Mouse (Mus musculus) c-Kit-positive CD71-positive TER-119-negative erythroid progenitor cells, embryonic 14.5 days (primary cell): ENCODE results near the gene CN725425.

Source experiments
- DNase-seq: peaks from one replicate; pipeline ENCODE4 v3.0.0-alpha.2; 2013; ENCODE audit warnings: low read depth

CN725425 gene

DNA sequence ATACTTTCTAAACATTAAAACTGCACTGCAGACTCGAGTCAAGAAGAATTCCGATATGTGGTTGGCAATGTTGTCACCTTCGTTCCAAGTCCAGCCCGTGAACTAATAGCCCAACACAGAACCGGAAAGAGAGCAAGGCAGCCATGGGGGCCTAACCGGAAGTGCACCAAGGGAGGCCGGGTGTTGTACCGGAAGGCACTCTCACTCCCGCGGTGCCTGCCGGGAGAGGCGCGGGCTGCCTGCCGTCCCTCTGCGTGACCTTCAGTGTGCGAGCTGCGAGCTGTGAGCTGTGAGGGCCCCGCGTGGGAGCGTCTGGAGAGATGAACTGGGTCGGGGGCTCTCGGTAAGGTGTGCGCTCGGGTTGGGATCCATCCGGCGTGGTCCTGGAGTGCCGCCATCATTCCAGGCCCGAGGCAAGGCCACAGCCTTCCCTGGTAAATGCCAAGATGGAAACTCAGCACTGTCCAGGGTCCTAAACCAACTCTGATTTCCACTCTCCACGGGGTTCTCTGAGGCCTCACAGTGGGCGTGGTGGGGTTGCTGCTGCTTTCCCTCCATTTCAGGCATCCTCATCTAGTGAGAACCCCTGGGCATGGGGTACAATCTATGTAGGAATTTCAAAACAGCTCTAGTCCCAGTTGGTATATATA, at the start of gene CN725425:
CN725425 (plus strand) TSS at position 239 of the 650 bp plus-strand sequence.
- no peak for DNase-seq

DNA sequence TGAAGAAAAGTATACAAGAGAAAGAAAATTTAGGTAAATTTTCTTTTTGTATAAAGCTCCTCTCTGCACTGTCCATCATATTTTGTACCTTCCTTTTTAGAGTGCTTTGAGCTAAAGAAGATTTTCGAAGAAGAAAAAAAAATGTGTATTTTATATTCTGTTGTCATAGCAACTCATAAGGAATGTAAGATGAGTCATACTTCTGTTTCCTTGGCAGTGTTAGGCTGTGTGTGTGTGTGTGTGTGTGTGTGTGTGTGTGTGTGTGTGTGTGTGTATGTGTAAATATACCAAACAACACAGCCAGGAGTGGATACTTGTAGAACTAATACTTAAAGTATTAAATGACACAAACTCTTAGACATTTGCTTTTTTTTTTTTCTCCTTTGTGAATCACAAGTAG, 46.7 kb upstream of the CN725425 start:
- DNase-seq, result no peak

DNA sequence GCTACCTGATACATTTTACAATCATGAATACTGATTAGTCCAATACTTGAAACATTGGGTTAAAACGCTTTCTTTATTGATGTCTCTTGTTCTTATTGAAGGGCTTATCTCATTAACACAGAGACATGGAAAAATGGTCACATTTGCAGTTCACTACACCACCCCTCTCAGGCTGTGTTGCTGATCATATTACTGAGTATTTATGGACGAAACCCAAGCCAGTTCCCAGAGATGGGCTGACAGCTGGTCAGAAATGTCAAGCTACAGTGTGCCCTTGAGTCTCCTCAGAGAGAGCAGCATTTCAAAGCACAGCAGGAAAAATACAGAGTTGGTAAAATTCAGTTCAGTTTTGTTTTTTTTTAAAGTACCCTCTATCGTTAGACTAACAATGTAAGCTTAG, 46.0 kb upstream of the CN725425 start:
- DNase-seq, result no peak

DNA sequence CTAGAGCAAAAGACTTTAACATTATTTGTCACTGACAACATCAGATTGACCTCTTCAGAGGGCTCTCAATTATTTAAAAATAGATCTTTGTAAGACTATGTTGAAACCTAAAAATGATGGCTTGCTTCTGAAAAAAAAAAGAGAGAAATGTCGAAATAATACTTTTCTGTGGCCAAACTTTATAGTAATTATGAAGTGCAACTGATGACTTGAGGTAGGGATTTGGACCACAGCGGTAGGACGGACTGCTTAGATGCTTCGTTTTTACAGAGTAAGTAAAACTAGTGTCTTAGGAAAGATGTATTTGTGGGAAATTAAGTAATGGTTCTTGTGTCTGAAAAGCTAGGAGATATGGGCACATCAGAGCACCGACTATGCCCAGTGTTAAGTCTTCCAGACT, 38.1 kb upstream of the CN725425 start:
- DNase-seq, result no peak

DNA sequence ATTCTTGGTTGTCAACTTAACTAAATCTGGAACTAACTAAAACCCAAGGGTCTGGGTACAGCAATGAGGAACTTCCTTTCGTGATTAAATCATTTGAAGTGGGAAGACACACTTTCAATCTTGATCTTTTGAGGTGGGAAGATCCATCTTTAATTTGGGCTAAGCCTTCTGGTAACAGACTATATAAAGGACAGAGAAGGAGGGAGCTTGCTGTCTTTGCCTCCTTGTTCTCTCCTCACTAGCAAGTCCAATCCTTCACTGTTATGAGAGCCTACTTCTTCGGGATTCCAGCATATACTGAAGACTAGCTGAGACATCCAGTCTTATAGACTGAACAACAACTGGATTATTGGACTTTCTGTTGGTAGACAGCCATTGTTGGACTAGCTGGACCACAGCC, 35.8 kb upstream of the CN725425 start:
- no peak for DNase-seq

DNA sequence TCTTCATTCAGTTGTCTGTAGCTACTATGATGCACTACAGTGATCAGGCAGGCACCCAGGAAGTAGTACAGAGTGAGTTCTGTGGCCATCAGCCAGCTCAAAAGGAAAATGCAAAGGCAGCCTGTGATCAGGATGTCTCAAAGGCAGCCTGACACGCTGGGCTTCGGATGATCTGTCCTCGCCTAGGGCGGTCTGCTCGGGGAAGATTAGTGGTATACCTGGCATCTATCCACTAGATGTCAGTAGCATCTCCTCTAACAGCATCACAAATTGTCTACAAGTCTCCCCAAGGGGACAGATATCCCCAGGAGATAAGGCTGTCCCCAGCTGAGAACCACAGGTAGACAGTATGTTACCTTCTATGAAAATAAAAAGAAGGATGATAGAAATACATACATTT, 34.3 kb upstream of the CN725425 start:
- peak; percentile 6 for DNase-seq

DNA sequence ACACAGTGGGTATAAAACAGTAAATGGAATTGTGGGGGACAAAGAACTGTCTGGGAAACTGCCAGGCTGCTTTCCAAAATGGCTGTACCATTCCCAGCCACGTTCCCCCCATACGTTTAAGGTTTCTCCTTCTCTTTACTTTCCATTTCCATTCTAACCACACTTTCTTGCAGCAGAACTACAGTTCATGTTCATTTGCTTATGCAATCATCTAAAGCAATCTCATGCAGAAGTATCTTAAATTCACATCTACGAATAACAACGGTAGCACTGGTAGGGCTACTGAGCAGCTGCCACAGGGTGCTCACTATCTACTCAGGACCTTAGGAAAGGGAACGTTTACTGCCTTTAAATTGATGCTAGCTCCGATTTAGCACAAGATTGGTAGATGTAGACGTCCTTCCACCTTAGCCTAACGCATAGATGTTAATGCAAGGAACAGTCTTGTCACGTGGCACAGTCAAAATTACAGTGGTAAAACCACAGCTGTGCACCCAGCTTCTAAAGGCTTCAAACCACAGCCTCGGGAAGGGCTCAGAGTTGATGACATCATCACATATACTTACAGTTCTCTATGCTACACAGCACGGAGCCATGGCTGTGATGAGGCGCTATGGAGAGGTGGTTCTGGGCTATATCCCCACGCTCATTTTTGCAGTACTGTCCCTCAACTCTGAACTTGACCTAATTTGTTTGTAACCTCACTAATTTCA, 31.3 kb upstream of the CN725425 start:
- DNase-seq, result no peak

DNA sequence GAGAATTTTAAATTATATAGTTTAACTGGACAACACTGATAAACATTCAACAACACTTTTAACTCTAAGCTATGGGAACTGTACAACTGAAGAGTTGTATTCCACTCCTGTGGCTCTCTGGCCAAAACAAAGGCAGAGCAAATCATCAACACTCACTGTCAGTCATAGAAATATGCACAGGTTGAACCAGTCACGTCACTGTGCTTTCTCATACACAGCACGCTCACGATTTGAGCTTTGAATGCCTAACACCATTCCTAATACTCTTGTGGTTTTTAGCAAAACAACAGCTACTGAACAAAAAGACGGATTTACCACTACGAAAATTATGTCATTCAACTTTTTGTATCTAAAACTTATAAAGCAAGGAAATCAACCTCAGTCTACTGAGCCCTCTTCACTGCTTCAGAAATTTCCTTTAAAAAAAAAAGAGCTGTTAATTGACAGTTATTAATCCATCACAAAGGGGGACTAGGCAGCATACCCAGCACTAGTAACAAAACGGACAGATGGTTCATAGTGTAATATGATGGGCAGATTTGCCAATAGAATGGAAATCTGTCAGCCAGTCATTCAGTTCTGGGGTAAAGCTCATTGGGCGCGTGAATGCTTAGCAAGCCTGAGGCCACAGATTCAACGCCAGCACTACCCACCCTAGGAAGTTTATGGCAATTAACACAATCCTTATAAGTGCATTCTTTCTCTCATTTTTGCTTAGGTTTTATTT, 28.5 kb upstream of the CN725425 start:
- DNase-seq, result no peak

DNA sequence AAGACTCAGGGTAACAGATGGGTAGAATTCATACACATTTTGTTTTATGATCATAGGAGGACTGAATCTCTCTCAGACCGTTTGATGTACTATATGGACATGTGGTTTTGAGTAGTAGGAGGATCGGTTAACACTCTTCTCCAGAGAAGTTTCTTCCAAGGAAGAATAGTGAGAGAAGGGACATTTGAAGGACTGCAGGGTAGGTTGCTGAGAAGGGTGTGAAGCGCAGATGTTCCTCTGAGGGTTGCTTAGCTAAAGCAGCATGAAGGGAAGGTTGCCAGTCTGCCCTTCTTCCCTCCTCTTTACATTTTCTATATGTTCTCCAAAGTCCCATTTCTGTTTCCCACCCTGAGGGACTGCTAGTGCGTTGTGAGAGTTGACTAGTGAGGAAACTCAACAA, 28.0 kb upstream of the CN725425 start:
- no peak for DNase-seq

DNA sequence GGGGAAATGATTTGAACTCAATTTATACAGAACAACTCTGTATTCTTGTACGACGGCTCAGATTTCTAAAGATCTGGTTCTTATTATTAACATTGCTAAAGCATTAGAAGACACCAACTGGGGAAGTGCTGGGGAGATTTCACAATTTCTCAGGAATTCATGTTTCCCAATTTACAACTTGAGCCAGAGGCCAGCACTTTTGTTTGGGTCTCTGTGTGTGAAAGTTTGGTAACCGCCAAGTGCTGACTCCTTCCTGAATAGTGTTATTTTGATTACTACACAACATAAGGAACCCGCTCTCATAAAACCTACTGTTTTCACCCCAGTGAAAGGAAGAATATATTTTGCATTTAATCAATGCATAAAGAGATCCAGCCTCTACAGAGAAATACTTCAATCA, 27.1 kb upstream of the CN725425 start:
- DNase-seq, result no peak

DNA sequence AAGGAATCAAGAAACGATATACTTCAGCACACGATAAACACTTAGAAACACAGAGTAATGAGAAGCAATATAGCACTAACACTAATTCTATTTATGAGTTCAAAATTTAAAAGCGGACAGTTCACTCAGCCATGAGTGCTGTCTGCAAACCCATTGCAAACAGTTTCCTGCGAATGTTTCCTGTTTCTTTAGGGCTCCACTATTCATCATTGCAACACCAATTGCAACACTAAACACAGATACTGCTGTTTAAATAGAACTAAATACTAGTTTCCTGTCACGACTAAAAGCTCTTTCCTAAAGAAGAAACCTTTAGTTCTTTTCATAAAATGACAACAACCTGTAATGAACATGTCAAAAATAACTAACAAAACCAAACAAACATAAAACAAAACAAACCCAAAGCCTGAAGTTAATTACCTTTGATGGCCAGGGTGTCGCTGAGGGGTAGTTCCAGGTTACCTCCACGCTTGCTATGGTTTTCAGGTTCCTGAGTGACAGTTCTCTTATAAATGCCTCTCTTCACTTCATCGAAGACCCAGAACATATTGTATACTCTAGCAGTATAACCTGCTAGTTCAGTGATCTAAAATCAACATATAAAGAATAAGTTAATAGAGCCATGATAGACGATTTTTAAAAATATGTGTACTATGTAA, 20.5 kb upstream of the CN725425 start:
- DNase-seq, result no peak

DNA sequence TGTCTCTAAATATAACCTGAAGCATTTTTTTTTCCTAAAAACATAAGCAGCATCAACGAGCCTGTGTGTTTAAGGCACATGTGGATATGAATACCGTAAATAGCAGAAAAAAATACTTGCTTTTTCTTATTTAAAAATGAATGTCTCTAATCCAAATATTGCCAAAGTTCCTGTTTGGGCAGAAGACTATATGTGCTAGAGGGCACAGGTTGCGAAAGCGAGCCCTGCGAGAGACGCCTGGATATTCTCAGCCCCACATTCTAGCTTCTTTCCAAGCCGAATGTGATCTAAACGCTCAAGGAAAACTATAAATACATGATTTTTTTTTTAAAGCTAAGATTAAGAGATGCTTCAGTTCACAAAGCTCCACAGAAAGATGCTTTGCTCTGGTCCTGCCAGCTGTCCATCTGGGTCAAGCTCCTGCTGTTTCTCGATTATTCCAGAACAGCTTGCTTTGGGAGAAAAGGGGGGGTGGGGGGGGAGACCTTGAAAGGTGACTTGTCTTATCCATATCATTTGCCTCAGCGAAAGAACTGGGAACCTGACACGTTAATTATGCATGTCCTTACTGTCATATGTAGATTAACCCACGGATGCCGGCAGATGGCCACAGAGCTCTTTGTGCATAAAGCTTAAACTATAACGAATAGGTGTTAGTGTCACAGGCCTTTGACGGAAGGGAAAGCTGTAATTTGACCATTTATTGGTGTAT, 19.2 kb upstream of the CN725425 start:
- no peak for DNase-seq

DNA sequence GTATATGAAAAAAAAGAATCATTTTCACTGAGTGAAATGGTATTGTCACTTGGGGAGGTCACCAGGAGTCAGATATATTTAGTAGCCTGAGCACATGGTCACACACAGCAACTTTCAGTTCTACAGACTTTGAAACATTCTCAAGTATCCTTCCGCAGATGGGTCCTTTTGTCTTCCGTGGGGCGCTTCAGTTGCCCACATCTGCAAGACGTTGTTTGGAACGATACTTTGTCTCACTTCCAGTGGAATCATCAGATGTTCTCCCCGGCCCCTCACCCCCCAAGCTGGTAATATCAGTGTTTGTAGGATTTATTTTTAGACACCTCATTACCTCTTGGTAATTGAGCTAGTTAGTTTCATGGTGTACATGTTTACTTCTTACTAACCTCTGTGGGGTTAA, 12.9 kb upstream of the CN725425 start:
- no peak for DNase-seq

DNA sequence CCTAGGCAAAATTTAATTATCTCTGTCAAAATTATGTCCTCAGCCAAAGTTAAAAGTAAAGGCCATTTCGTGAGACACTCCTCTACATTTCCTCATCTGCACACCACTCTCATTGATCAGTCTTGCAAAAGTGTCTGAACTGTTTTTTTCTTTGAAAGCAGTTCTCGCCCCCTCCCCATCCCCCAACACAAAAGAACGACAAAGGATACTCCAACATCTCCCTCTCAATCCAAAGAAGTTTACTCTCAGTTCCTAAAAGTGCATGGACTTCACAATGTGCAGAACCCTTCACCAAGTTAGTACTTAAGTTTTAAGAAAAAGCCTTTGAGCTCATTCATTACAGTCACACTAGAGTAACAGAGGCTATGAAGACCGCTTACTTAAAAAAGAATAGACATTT, 9.3 kb upstream of the CN725425 start:
- DNase-seq, result no peak

DNA sequence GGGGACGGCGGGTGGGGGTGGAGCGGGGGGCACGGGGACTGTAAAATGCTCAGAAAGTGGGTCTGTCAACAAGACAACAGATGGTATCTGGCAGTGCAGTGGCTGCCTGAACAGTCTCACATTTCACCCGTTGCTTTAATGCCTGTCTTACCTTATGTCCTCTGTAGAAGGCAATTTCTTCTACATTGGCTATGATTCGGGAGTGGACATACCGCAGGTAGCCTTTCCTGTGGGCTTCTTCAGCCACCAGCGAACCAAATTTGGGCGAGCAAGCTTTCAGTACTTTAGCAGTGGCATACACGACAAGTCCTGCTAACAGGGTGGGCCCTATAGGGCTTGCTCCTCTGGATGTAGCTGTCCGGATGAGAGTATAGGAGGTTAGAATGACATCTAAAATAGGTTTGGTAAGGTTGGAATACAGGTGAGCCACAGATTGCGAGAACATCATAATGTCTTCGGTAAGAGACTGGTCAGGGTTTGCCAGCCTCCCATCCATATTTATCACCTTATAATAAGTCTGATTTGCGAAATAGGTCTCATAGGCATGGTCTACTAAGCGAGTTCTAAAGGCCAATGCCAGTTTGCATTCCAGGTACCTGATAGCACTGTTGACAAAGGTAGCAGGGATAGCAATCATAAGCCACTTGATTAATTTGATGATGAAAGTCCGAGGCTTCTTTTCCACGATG, 8.6 kb upstream of the CN725425 start:
- no peak for DNase-seq

DNA sequence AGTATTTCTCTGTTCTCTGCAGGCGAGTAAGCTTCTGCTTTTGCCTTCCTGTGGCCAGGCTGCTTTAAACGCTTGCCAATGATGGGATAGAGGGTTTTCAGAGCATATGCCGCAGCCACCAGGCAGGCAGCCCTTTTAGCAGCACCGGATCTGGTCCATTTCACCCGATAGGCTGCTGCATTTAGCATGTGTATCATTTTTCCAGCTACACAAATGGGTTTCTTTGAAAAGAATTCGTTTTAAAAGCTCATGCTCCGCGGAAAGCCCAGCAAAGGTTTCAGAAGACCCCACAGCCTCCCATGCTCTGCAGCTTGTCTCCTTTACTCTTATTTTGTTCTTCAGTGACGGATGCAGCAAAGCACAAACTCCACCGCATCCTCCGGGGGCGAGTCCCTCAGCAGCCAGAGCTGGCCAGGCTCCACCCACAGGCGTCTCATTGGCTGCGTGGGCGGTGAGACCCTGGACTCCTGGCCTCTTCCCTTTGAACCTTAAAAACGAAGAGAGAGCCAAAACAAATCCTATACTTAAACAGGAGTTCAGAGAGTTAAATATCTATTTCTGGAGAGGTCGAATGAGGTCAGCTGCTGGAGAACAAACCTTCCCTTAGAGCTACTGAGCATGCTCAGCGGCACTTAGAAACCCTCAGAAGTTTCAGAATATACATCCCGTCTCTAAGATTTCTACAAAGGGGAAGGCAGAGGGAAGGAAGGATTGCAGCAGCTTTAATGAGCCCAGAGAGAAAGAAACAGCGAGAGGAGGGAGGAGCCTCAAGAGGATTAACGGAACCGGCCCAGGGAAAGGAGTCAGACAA, 7.7 kb upstream of the CN725425 start, which contains the start of gene Abcd2:
Abcd2 (minus strand) TSS at position 388 of the 811 bp plus-strand sequence.
- peak; percentile 25 for DNase-seq

DNA sequence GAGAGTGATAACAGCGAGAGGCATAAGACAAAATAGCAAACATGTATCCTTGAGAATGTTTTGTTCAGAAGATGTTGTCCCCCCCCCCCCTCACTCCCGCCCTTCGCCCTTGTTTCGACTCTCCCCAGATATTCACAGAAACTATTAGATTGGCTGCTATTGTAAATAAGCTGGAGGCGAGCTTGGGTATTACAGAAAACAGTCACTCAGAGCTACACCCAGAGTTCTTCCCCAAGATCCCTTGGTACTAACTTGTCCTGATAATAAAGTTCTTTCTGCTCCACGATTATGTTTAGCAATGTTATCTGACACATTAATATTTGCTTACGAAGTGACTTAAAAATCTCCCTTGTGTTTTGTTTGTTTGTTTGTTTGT, 7.1 kb upstream of the CN725425 start:
- DNase-seq, result no peak

DNA sequence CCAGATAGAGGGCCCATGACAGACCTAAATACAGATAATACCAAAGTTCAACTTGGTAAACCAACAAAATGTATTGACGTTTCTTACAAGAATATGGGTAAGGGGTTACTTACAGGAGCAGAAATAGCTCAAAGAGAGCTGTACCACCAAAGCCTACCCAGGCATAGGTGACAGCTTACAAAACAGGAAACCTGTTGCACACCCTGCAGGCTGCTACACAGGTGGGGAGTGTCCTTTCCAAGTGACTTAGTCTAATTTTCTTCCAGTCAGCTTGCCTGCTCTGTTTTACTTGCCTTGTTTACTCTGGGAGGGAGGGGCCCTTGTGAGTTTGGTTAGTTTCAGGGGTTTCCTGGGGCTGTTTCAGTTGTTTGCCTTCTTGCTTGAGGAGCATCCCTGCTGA, 1.5 kb downstream of the CN725425 start:
- no peak for DNase-seq

DNA sequence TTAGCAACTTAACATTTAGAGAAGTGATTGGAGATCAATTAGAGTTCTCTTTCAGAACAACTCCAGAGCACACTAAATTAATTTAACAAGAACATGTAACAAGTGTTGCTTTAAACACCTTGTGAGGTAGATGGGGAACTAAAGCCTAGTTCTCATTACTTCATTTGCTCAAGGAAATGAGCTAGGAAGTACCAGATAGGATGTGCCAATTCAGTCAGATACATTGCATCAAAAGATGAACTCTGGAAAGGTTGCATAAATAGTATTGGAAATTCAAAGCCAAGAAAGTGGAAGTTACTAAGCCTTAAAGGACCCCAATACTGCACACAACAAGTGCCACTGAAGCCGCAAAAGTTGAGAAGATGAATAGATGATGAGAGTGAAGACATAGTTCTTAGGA, 3.2 kb downstream of the CN725425 start:
- DNase-seq, result no peak

DNA sequence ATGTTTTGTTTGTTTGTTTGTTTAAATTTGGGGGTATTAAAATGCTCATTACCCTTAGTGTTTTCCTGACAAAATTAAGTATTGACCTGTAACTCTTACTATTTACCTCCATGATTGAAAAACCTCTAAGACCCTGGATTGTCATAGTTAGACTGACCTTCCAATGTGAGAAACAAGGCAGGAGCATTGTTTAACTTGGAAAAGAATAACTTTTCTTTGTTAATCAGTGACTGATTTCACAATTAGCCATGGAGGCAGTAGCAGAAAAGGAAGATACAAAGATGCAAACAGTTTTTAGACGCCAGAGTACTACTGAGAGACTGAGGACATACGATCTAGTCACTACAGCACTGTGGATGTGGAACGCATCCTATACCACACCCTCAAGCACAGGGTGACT, 4.2 kb downstream of the CN725425 start:
- DNase-seq, result no peak

DNA sequence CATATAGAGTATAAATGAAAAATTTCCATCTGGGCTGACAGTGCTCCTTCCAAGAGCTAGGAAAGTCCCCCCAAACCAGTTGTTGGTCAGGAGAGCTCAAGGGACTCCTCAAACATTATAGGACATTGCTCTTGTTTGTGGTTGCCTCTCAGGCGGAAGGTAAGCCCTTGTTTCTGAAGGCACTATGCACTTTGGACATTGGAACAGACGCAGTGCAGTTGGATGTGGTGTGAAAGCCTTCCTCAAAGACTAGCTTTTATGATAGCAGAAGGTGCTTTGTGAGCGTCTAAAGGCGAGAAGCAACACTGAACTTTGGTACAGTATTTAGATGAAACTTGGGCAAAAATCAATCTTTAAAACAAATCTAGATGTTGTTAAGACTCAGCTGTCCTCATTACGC, 7.2 kb downstream of the CN725425 start:
- no peak for DNase-seq
